Mouse (Mus musculus): ENCODE results near the gene Apol9b. TPM values are rescaled to one million over a fixed set of nuclear protein-coding genes. Genes with fewer than 3 reads are reported as not detected.

Apol9b gene
- polyA plus RNA-seq, 1 experiment from 2014 or later, result 0.16 TPM

DNA sequence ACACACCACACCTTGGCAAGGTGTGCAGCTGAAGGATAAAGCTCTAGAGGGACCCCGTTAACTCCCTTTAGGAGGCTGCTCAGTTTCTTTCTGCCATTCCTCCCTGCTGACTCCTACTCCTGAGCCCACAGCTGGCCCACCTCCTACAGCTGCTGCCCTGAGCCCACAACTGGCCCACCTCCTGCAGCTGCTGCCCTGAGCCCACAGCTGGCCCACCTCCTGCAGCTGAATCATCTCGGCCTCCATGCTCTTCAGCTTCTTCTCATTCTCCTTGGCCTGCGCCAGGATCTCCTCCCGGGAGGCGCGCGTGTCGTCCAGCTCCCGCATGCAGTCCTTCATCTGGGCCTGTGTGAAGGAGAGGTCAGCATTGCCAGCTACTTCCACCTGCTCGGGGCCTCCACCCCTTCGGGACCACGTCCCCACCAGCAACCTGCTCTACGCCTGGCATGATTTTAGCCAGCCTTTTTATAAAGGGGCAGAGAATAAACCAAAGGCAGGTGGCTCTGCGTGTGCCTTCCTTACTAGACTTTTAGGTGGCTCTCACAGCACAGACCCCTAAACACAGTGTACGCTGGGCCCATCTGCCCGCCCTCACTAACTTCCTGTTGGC lies 36.8 kb downstream of the Apol9b start:
- no peaks in the 10 kb centered on the region for H3K9me3 ChIP-seq (ENCODE audit: control insufficient read depth, low read length)
- 94% methylated on average over 16 of the region's 16 CpGs for WGBS
- no peak overlapping the region for H3K4me2 ChIP-seq (ENCODE audit: low read depth, low read length)
- H3K27me3 ChIP-seq (ENCODE audit: control insufficient read depth, insufficient read depth, low read length), result no peaks in the 10 kb centered on the region
- no peak overlapping the region for H3K4me3 ChIP-seq (ENCODE audit: low read depth, low read length)
- H3K27ac ChIP-seq (ENCODE audit: low read depth, low read length), result no peak overlapping the region
- no peak for ATAC-seq (ENCODE audit: low read depth)
- H3K4me1 ChIP-seq (ENCODE audit: control insufficient read depth, insufficient read depth, low read length), result no peaks in the 10 kb centered on the region
- peaks cover 63% of the 10 kb centered on the region for H3K36me3 ChIP-seq (ENCODE audit: control insufficient read depth, insufficient read depth, low read length)
- H3K9ac ChIP-seq (replicated peaks; ENCODE audit: low read depth, low read length), result no peak overlapping the region

DNA sequence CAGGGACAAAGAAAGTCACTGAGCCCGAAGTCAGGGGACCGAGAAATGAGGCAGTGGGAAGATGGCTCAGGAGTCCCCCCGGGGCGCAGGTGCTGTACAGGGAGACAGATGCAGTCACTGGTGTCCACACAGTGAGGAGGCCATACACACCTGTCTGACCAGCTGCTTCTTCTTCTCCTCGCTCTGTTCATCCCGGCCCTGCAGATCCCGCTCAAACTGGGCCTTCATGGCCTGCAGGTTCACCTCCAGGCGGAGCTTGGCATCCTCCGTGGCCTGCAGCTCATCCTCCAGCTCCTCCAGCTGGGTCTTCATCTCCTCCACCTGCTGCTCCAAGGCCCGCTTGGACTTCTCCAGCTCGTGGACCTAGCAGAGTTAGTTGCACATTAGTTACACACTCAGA lies 38.1 kb downstream of the Apol9b start:
- 97% methylated on average over 11 of the region's 11 CpGs for WGBS
- H3K27me3 ChIP-seq (ENCODE audit: control insufficient read depth, insufficient read depth, low read length), result no peaks in the 10 kb centered on the region
- H3K4me3 ChIP-seq (ENCODE audit: low read depth, low read length), result no peak overlapping the region
- H3K9me3 ChIP-seq (ENCODE audit: control insufficient read depth, low read length), result no peaks in the 10 kb centered on the region
- no peak for ATAC-seq (ENCODE audit: low read depth)
- H3K4me2 ChIP-seq (ENCODE audit: low read depth, low read length), result no peak overlapping the region
- no peak overlapping the region for H3K9ac ChIP-seq (replicated peaks; ENCODE audit: low read depth, low read length)
- no peak overlapping the region for H3K27ac ChIP-seq (ENCODE audit: low read depth, low read length)
- peaks cover 60% of the 10 kb centered on the region for H3K36me3 ChIP-seq (ENCODE audit: control insufficient read depth, insufficient read depth, low read length)
- H3K4me1 ChIP-seq (ENCODE audit: control insufficient read depth, insufficient read depth, low read length), result no peaks in the 10 kb centered on the region

DNA sequence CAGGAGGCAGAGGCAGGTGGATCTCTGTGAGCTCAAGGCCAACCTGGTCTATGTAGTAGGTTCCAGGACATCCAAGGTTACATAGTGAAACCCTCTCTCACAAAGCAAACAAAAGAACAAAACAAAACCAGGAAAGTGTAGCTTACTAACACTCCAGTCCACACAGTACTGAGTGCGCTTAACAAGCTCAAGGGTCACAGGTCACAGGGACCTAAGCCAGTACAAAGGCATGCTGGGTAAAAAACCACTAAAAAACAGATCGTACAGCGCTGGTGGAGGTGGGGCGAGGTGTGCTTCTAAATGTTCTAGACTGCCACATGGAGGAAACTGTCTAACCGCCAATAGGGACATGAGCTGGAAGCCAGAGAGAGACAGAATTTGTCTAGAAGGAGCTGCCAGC lies 41.5 kb downstream of the Apol9b start:
- H3K9me3 ChIP-seq (ENCODE audit: control insufficient read depth, low read length), result no peaks in the 10 kb centered on the region
- H3K4me1 ChIP-seq (ENCODE audit: control insufficient read depth, insufficient read depth, low read length), result no peaks in the 10 kb centered on the region
- H3K9ac ChIP-seq (replicated peaks; ENCODE audit: low read depth, low read length), result no peak overlapping the region
- WGBS, result 94% methylated on average over 5 of the region's 5 CpGs
- ATAC-seq (ENCODE audit: low read depth), result no peak
- H3K4me3 ChIP-seq (ENCODE audit: low read depth, low read length), result no peak overlapping the region
- no peak overlapping the region for H3K4me2 ChIP-seq (ENCODE audit: low read depth, low read length)
- H3K27me3 ChIP-seq (ENCODE audit: control insufficient read depth, insufficient read depth, low read length), result no peaks in the 10 kb centered on the region
- no peak overlapping the region for H3K27ac ChIP-seq (ENCODE audit: low read depth, low read length)
- H3K36me3 ChIP-seq (ENCODE audit: control insufficient read depth, insufficient read depth, low read length), result peaks cover 67% of the 10 kb centered on the region

DNA sequence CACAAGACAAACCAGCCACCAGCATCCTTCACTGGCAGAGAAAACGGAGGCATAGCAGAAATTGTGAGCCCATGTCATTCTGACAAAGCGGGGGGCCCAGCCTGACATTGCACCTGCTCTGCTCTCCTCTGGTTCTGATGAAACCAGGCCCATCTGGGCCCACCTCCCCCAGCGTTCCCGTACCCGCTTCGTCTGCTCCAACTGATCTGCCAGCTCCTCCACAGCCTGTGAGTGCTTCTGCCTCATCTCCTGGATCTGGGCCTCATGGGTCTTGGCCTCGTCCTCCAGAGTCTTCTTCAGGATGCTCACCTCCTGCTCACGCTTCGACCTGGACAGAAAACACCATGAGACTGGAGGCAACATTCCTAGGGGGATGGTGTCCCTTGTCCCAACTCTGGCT lies 42.1 kb downstream of the Apol9b start:
- Histone ChIP-seq H3K9me3 (ENCODE audit: control insufficient read depth, low read length) (no peaks in the 10 kb centered on the region), H3K27ac (ENCODE audit: low read depth, low read length) (no peak overlapping the region), H3K4me3 (ENCODE audit: low read depth, low read length) (no peak overlapping the region), H3K9ac (replicated peaks; ENCODE audit: low read depth, low read length) (no peak overlapping the region), H3K4me1 (ENCODE audit: control insufficient read depth, insufficient read depth, low read length) (no peaks in the 10 kb centered on the region), H3K36me3 (ENCODE audit: control insufficient read depth, insufficient read depth, low read length) (peaks cover 66% of the 10 kb centered on the region), H3K4me2 (ENCODE audit: low read depth, low read length) (no peak overlapping the region), H3K27me3 (ENCODE audit: control insufficient read depth, insufficient read depth, low read length) (no peaks in the 10 kb centered on the region)
- 92% methylated on average over 9 of the region's 9 CpGs for WGBS
- no peak for ATAC-seq (ENCODE audit: low read depth)

DNA sequence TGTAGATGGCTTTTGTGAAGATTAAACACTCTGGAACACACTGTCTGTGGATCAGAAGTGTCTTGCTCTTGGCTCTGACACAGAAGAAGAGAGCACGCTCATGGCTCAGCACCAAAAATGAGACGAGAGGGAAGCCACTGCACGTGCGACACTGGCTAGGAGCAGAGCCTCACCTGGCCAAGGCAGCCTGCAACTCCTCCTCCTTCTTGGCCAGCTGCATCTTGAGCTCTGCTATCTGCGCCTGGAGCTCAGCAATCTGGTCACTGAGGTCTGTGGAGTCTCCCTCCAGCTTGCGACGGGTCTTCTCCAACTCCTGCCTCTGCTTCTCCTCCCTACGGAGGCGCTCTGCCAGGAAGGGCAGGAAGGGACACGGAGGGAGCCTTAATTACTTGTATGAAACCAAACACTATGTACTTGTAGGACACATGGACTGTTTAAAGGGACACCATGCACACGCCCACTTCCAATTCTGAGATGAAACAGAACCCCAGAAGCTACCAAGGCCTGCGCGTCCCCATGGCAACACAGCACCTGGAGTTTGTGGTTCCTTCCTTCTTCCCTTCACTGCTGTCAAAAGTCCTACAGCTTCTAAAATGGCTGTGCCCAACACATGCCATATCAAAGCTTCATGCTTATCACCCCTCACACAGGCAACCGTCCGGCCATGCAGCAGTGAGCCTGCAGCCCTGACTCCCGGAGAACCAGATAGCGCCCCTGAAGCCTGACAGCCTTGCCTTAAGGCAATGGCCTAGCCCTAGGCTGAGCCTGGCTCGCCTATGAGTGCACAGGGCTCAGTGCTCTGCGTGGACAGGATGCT lies 44.5 kb downstream of the Apol9b start:
- peaks cover 74% of the 10 kb centered on the region for H3K36me3 ChIP-seq (ENCODE audit: control insufficient read depth, insufficient read depth, low read length)

DNA sequence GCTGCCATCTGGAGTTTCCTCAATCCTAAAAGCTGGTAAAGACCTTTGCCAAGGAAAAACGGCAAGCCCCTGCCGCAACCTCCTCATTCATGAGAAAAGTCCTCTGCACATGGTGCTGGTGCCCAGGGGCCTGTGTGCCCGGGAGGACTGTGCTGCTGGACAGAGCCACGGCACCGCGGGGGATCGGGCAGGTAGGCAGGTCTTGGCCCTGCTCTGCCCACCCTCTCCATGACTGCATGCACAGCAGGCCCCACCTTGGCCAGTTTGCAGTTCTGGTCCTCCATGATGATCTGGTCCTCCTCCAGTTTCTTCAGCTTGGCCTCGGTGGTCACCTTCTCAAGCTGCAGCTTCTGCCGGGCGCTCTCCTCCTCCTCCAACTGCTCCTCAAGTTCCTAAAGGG lies 45.5 kb downstream of the Apol9b start:
- 93% methylated on average over 10 of the region's 10 CpGs for WGBS
- Histone ChIP-seq H3K4me3 (ENCODE audit: low read depth, low read length) (no peak overlapping the region), H3K9me3 (ENCODE audit: control insufficient read depth, low read length) (no peaks in the 10 kb centered on the region), H3K27me3 (ENCODE audit: control insufficient read depth, insufficient read depth, low read length) (no peaks in the 10 kb centered on the region), H3K4me1 (ENCODE audit: control insufficient read depth, insufficient read depth, low read length) (no peaks in the 10 kb centered on the region), H3K36me3 (ENCODE audit: control insufficient read depth, insufficient read depth, low read length) (peaks cover 65% of the 10 kb centered on the region), H3K4me2 (ENCODE audit: low read depth, low read length) (no peak overlapping the region), H3K9ac (replicated peaks; ENCODE audit: low read depth, low read length) (no peak overlapping the region), H3K27ac (ENCODE audit: low read depth, low read length) (no peak overlapping the region)
- ATAC-seq (ENCODE audit: low read depth), result no peak

More for the DNA sequence above, 44.5 kb downstream of the Apol9b start:
- Histone ChIP-seq H3K4me2 (ENCODE audit: low read depth, low read length) (no peak overlapping the region), H3K9me3 (ENCODE audit: control insufficient read depth, low read length) (no peaks in the 10 kb centered on the region), H3K9ac (replicated peaks; ENCODE audit: low read depth, low read length) (no peak overlapping the region), H3K27ac (ENCODE audit: low read depth, low read length) (no peak overlapping the region), H3K4me3 (ENCODE audit: low read depth, low read length) (no peak overlapping the region), H3K4me1 (ENCODE audit: control insufficient read depth, insufficient read depth, low read length) (no peaks in the 10 kb centered on the region), H3K27me3 (ENCODE audit: control insufficient read depth, insufficient read depth, low read length) (no peaks in the 10 kb centered on the region)
- WGBS, result 93% methylated on average over 19 of the region's 19 CpGs
- ATAC-seq (ENCODE audit: low read depth), result no peak

DNA sequence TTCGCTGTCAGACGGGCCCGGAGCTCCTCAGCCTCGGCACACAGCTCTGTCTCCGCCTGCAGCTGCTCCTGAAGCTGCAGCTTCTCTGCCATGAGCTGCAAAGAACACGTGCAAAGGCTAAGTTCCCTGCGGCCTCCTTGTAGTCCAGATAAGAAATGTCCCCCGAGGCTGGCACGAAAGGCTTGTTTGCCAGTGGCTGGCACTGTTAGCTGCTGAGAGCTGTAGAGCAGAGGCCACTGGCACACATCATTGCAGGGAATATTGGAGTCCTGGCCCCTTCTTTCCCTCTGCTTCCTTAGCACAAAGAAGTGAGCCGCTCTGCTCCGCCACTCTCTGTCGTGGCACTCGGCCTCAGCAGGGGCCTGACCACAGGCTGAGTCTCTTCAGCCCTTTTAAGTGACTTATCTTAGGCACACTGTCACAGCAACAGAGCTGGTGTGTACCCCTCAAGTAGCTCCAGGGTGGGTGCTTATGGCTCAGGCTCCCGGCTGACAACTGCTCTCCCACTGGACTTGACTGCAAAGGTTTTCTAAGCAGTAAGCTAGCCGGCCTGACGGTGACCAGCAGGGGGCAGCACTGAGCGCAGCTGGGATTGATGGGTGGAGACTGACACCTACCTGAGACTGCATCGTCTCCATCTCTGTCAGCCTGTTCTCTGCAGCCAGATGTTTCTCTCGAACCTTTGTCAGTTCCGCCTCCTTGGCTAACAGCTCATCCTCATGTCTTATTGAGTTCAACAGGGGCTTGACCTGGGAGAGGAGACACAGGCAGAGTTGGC lies 46.5 kb downstream of the Apol9b start:
- Histone ChIP-seq H3K4me3 (ENCODE audit: low read depth, low read length) (no peak overlapping the region), H3K36me3 (ENCODE audit: control insufficient read depth, insufficient read depth, low read length) (peaks cover 64% of the 10 kb centered on the region), H3K4me2 (ENCODE audit: low read depth, low read length) (no peak overlapping the region), H3K4me1 (ENCODE audit: control insufficient read depth, insufficient read depth, low read length) (no peaks in the 10 kb centered on the region), H3K27me3 (ENCODE audit: control insufficient read depth, insufficient read depth, low read length) (no peaks in the 10 kb centered on the region), H3K9me3 (ENCODE audit: control insufficient read depth, low read length) (no peaks in the 10 kb centered on the region), H3K27ac (ENCODE audit: low read depth, low read length) (no peak overlapping the region), H3K9ac (replicated peaks; ENCODE audit: low read depth, low read length) (no peak overlapping the region)
- ATAC-seq (ENCODE audit: low read depth), result peak; percentile 51; the same call in 1 of the 2 replicates
- WGBS, result 71% methylated on average over 20 of the region's 20 CpGs

DNA sequence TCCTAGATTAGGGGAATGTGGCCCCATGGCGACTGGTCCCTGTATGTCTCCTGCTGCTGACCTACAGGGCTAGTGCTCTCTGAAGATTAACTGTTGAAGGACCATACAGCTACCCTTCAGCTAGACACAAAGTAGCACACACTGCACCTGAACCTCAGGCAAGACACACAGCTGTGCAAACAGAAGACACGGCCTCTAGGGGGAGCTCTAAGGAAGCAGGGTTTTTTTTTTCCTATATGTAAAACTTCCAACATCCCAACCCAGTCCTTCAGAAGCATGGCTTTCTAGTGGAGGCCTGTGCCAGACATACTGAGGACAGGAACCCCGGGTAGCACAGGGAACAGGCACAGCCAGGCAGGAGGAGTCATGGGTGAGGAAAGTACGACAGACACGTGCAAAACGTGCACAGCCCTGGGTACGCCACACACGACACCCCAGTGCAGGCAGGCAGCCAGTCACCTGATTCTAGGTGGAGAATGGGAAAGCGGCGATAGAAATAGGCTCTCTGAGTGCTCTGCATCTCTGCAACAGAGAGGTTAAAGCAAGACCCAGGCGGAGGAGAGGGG lies 53.7 kb downstream of the Apol9b start:
- Histone ChIP-seq H3K4me2 (ENCODE audit: low read depth, low read length) (no peak overlapping the region), H3K27me3 (ENCODE audit: control insufficient read depth, insufficient read depth, low read length) (no peaks in the 10 kb centered on the region), H3K4me1 (ENCODE audit: control insufficient read depth, insufficient read depth, low read length) (no peaks in the 10 kb centered on the region), H3K4me3 (ENCODE audit: low read depth, low read length) (no peak overlapping the region), H3K9me3 (ENCODE audit: control insufficient read depth, low read length) (no peaks in the 10 kb centered on the region), H3K27ac (ENCODE audit: low read depth, low read length) (no peak overlapping the region), H3K9ac (replicated peaks; ENCODE audit: low read depth, low read length) (no peak overlapping the region), H3K36me3 (ENCODE audit: control insufficient read depth, insufficient read depth, low read length) (peaks cover 47% of the 10 kb centered on the region)
- 87% methylated on average over 11 of the region's 11 CpGs for WGBS
- ATAC-seq (ENCODE audit: low read depth), result no peak
